Mouse (Mus musculus): Measurements from ENCODE around the gene Arfip2. TPM values are rescaled to one million over a fixed set of nuclear protein-coding genes. Genes with fewer than 3 reads are reported as not detected.
A peak's percentile ranks its signal among the peaks of the same experiment; 100 is the strongest.

The Arfip2 gene
- polyA plus RNA-seq, 1 experiment from 2014 or later = 77.5 TPM

DNA sequence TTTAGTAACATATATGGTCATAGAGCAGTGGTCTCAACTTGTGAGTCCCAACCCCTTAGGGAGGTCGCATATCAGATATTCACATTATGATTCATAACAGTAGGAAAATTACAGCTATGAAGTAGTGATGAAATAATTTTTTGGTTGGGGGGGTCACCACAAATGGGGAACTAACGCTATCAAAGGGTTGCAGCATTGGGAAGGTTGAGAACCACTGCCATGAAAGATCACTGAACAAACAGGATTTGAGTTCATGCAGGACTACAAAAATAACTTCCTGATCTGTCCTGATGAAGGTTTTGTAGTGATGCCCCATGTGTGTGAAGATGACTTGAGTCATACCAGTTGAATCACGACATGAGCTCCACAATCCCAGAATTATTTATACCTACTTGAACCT is 31.7 kb downstream of the Arfip2 start:
- H3K4me2 ChIP-seq (replicated peaks) = no peak overlapping the region
- H3K27me3 ChIP-seq (replicated peaks) = no peaks in the 10 kb centered on the region
- H3K4me1 ChIP-seq = no peaks in the 10 kb centered on the region
- H3K36me3 ChIP-seq = peaks cover 38% of the 10 kb centered on the region
- no peak overlapping the region for H3K4me3 ChIP-seq
- ATAC-seq (ENCODE audit: low FRiP score, low read depth) = no peak
- H3K9me3 ChIP-seq = 0 out of 2 replicates have a peak, but pooled peaks cover 4% of the 10 kb centered on the region
- no peak overlapping the region for H3K9ac ChIP-seq
- 89% methylated on average over 3 of the region's 3 CpGs for WGBS
- H3K27ac ChIP-seq = no peak overlapping the region

DNA sequence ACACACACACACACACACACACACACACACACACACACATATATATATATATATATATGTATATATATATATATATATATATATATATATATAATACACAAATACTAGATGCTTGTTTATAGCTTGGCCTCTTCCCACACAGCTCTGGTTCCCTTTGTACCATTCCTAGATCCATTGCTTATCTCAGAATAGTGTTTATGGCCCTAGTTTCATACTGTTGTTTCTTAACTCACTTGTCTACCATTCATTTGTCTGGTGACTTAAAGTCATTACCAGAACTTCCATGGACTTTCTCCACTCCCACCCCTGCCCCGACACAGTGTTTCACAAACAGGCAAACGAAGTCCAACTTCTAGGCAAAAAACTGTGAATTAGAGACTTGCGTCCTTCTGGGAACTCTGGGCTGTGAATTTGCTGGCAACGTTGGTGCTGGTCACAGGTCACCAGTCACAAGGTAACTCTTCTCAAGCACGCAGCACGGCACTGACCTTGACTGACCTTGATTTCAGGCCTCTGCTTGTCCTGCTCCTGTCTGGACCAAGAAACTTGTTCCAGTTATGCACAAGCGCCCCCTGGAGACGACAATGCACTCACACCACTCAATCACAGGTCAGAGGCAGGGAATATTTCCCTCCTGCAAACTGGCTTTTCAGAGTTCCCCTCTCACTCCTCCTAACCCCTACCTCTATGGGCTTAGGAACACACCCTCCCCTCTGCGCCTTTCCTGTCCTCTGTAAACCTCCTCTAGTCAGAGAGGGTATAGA is 37.2 kb downstream of the Arfip2 start:
- Histone ChIP-seq H3K4me1 (no peaks in the 10 kb centered on the region), H3K9ac (no peak overlapping the region), H3K4me3 (no peak overlapping the region), H3K9me3 (0 out of 2 replicates have a peak, but pooled peaks cover 4% of the 10 kb centered on the region), H3K27me3 (replicated peaks) (no peaks in the 10 kb centered on the region), H3K36me3 (no peaks in the 10 kb centered on the region), H3K4me2 (replicated peaks) (no peak overlapping the region), H3K27ac (no peak overlapping the region)
- 40% methylated on average over 9 of the region's 9 CpGs for WGBS
- ATAC-seq (ENCODE audit: low FRiP score, low read depth) = peak; percentile 75; the same call in 1 of the 2 replicates

DNA sequence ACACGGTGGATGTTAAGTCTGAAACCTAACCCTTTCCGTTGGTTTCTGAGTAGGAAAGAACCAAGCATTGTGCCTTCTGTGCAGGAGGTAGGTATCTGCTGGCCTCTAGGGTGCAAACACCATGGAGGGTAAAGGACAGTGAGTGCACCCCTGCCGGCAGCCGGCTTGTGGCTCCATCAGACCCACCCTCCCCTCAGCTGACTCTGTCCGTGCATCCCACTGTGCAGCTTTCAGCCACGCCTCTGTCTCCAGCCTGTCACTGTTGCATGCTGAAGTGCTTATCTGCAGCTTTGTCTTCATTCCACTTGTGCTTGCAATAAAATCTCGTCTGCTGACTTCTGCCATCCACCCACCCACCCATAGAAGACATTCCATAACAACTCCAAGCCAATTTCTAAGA is 50.1 kb downstream of the Arfip2 start:
- 33% methylated on average over 7 of the region's 7 CpGs for WGBS
- no peaks in the 10 kb centered on the region for H3K9me3 ChIP-seq
- no peak overlapping the region for H3K4me2 ChIP-seq (replicated peaks)
- H3K27me3 ChIP-seq (replicated peaks) = no peaks in the 10 kb centered on the region
- H3K36me3 ChIP-seq = no peaks in the 10 kb centered on the region
- H3K27ac ChIP-seq = no peak overlapping the region
- no peak for ATAC-seq (ENCODE audit: low FRiP score, low read depth)
- H3K9ac ChIP-seq = no peak overlapping the region
- H3K4me1 ChIP-seq = no peaks in the 10 kb centered on the region
- no peak overlapping the region for H3K4me3 ChIP-seq

DNA sequence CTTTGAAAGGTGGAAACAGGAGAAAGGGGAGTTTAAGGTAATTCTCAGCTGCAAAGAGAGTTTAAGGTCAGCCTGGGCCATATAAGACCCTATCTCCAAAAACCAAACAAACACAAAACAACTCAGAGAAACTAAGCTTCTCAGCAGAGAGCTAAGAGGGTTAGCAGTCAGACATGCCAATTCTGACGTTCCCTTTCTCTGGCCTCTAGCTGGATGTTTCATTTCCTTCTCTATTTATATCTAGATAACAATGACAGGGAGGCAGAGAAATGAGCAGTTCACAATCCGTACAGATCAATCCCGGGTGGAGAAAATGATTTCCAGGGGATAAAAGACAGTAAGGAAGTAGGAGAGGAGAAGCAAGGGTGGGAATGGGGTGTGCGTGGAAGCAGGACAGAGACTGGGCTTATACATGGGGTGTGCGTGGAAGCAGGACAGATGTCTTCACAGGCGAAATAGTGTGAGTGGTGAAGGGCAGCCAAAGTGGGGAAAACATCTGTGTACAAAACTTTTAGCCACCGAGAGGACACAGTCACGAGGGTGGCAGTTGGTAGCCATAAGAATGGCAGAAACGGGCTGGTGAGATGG is 51.8 kb downstream of the Arfip2 start:
- Histone ChIP-seq H3K27me3 (replicated peaks) (no peaks in the 10 kb centered on the region), H3K4me1 (no peaks in the 10 kb centered on the region), H3K4me2 (replicated peaks) (no peak overlapping the region), H3K36me3 (no peaks in the 10 kb centered on the region), H3K9me3 (no peaks in the 10 kb centered on the region), H3K27ac (no peak overlapping the region), H3K4me3 (no peak overlapping the region), H3K9ac (no peak overlapping the region)
- 80% methylated on average over 9 of the region's 9 CpGs for WGBS
- ATAC-seq (ENCODE audit: low FRiP score, low read depth) = no peak

Other genes with a start within 250 kb of the Arfip2 start
- gene Fam160a2, start 240.4 kb downstream of the Arfip2 start, polyA plus RNA-seq (2016; fragmentation: Nextera tagmentation; extraction: Ambion mirVana) = 40.6 and 41.7 TPM in 2 replicates
- gene Cnga4, start 235.8 kb downstream of the Arfip2 start, polyA plus RNA-seq (2016; fragmentation: Nextera tagmentation; extraction: Ambion mirVana) = 0.08 and 0.15 TPM in 2 replicates
- 0.22 and 0.68 TPM in 2 replicates for gene Cckbr, start 214.7 kb downstream of the Arfip2 start, polyA plus RNA-seq (2016; fragmentation: Nextera tagmentation; extraction: Ambion mirVana)
- gene Cavin3, start 158.1 kb downstream of the Arfip2 start, polyA plus RNA-seq (2016; fragmentation: Nextera tagmentation; extraction: Ambion mirVana) = 29.2 and 29.3 TPM in 2 replicates
- 53.8 and 56.6 TPM in 2 replicates for gene Smpd1, start 86.1 kb downstream of the Arfip2 start, polyA plus RNA-seq (2016; fragmentation: Nextera tagmentation; extraction: Ambion mirVana)
- 185 TPM in 2 replicates for gene Apbb1, start 58.8 kb downstream of the Arfip2 start, polyA plus RNA-seq (2016; fragmentation: Nextera tagmentation; extraction: Ambion mirVana)
- gene Hpx, start 40.3 kb downstream of the Arfip2 start, polyA plus RNA-seq (2016; fragmentation: Nextera tagmentation; extraction: Ambion mirVana) = 0.23 and 0.38 TPM in 2 replicates
- gene Trim3, start 6.8 kb downstream of the Arfip2 start, polyA plus RNA-seq (2016; fragmentation: Nextera tagmentation; extraction: Ambion mirVana) = 64.4 and 74.5 TPM in 2 replicates
- gene Timm10b, start 360 bp downstream of the Arfip2 start, polyA plus RNA-seq (2016; fragmentation: Nextera tagmentation; extraction: Ambion mirVana) = 140 and 160 TPM in 2 replicates
- 15.5 and 16.6 TPM in 2 replicates for gene Gm45799, start 136 bp upstream of the Arfip2 start, polyA plus RNA-seq (2016; fragmentation: Nextera tagmentation; extraction: Ambion mirVana)
- 1.4 and 1.5 TPM in 2 replicates for gene Dnhd1, start 10.4 kb upstream of the Arfip2 start, polyA plus RNA-seq (2016; fragmentation: Nextera tagmentation; extraction: Ambion mirVana)
- 220 and 230 TPM in 2 replicates for gene Ilk, start 96.2 kb upstream of the Arfip2 start, polyA plus RNA-seq (2016; fragmentation: Nextera tagmentation; extraction: Ambion mirVana)
- gene Rrp8, start 97.0 kb upstream of the Arfip2 start, polyA plus RNA-seq (2016; fragmentation: Nextera tagmentation; extraction: Ambion mirVana) = 31.4 and 32.3 TPM in 2 replicates
- gene Taf10, start 103.9 kb upstream of the Arfip2 start, polyA plus RNA-seq (2016; fragmentation: Nextera tagmentation; extraction: Ambion mirVana) = 165 and 171 TPM in 2 replicates
- gene Tpp1, start 111.8 kb upstream of the Arfip2 start, polyA plus RNA-seq (2016; fragmentation: Nextera tagmentation; extraction: Ambion mirVana) = 37.4 and 40.3 TPM in 2 replicates
- 20.4 and 20.6 TPM in 2 replicates for gene Dchs1, start 147.2 kb upstream of the Arfip2 start, polyA plus RNA-seq (2016; fragmentation: Nextera tagmentation; extraction: Ambion mirVana)
- gene Mrpl17, start 170.7 kb upstream of the Arfip2 start, polyA plus RNA-seq (2016; fragmentation: Nextera tagmentation; extraction: Ambion mirVana) = 219 and 238 TPM in 2 replicates